Mouse (Mus musculus) stomach, embryonic 14.5 days (tissue): ENCODE measurements around the gene Rnf43. TPM values are rescaled to one million over a fixed set of nuclear protein-coding genes. Genes with fewer than 3 reads are reported as not detected.

Source experiments
- ATAC-seq: fragments of 200-750 bp; cut with Nextera tagmentation; 2 replicates; pipeline ENCODE4 v1.8.0; 2017; ENCODE audit warnings: low read depth, moderate TSS enrichment; ENCODE audit not compliant: insufficient number of reproducible peaks, insufficient read depth, low FRiP score
- H3K27ac ChIP-seq: fragments of 300-500 bp; sonication (generic); 2 replicates; pipeline ENCODE4 v1.5.1; 2014; ENCODE audit warnings: mild to moderate bottlenecking, low read length, moderate library complexity, mixed read lengths
- H3K27me3 ChIP-seq: fragments of 300-500 bp; sonication (generic); 2 replicates; pipeline ENCODE4 v1.6.1; 2014; ENCODE audit warnings: low read length, control low read depth, mixed read lengths; ENCODE audit not compliant: control insufficient read depth, insufficient read depth
- H3K36me3 ChIP-seq: fragments of 300-500 bp; sonication (generic); 2 replicates; pipeline ENCODE4 v1.6.1; 2014; ENCODE audit warnings: mild to moderate bottlenecking, control low read depth, low read length, moderate library complexity, mixed read lengths; ENCODE audit not compliant: control insufficient read depth, insufficient read depth
- H3K4me1 ChIP-seq: fragments of 300-500 bp; sonication (generic); 2 replicates; pipeline ENCODE4 v1.6.1; 2014; ENCODE audit warnings: low read length, control low read depth, mixed read lengths; ENCODE audit not compliant: control insufficient read depth, insufficient read depth
- H3K4me2 ChIP-seq: fragments of 300-500 bp; sonication (generic); replicated peaks from 2 replicates; pipeline ENCODE4 v1.6.1; 2014; ENCODE audit warnings: low read depth, low read length, control low read depth
- H3K4me3 ChIP-seq: fragments of 300-500 bp; sonication (generic); 2 replicates; pipeline ENCODE4 v1.5.1; 2014; ENCODE audit warnings: low read depth, low read length, control low read depth
- H3K9ac ChIP-seq: fragments of 300-500 bp; sonication (generic); replicated peaks from 2 replicates; pipeline ENCODE4 v1.6.1; 2014; ENCODE audit warnings: low read depth, mild to moderate bottlenecking, control low read depth, low read length, moderate library complexity, mixed read lengths
- H3K9me3 ChIP-seq: fragments of 300-500 bp; sonication (generic); 2 replicates; pipeline ENCODE4 v1.6.1; 2016; ENCODE audit warnings: low read depth, low read length, control low read depth; ENCODE audit not compliant: control insufficient read depth
- WGBS: fragments of 180-500 bp; shearing (Covaris S2); extraction: QIAGEN DNeasy Blood & Tissue Kit; methylation state at CpG from one replicate; pipeline ENCODE4 v1.1.7; 2014; 5-methylcytosine and 5-hydroxymethylcytosine counted together
- polyA plus RNA-seq: library from polyadenylated mRNA; unstranded; fragments of >200 nt; fragmentation: Nextera tagmentation; extraction: Ambion mirVana; gene quantifications from 2 replicates; pipeline ENCODE4 v1.2.1, GENCODE M21; 2014

The Rnf43 gene
- polyA plus RNA-seq, 1 experiment from 2014 or later, result 20.2 TPM

DNA sequence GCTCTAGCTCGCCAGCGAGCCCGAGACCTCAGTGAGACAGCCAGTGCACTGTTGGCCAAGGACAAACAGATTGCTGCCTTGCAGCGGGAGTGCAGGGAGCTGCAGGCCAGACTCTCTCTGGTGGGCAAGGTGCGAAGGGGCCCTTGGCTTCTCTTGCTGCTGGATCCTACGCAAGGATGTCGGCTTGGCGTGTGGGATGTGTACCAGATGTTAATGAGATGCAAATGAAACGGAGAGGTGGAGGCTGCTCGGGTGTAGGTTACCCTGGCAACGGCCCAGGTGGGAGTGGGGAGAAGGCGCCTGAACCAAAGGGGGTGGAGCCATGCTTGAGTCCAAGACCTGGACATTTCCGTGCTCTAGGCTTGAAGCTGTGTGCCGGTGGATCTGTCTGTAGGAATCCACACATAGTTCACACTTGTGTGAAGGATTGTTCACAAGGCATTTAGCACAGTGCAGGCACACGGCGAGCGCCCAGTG lies 101.0 kb downstream of the Rnf43 start:
- Histone ChIP-seq H3K9ac (no peak overlapping the region), H3K4me3 (peak overlapping the region; percentile 44), H3K4me2 (peak overlapping the region; percentile 97), H3K27ac (no peak overlapping the region), H3K36me3 (no peaks in the 10 kb centered on the region), H3K4me1 (peaks cover 15% of the 10 kb centered on the region; the same call in 1 of the 2 replicates), H3K27me3 (peaks cover 44% of the 10 kb centered on the region), H3K9me3 (no peaks in the 10 kb centered on the region)
- peak; percentile 18; the same call in 1 of the 2 replicates for ATAC-seq
- 2% methylated on average over 17 of the region's 17 CpGs for WGBS

DNA sequence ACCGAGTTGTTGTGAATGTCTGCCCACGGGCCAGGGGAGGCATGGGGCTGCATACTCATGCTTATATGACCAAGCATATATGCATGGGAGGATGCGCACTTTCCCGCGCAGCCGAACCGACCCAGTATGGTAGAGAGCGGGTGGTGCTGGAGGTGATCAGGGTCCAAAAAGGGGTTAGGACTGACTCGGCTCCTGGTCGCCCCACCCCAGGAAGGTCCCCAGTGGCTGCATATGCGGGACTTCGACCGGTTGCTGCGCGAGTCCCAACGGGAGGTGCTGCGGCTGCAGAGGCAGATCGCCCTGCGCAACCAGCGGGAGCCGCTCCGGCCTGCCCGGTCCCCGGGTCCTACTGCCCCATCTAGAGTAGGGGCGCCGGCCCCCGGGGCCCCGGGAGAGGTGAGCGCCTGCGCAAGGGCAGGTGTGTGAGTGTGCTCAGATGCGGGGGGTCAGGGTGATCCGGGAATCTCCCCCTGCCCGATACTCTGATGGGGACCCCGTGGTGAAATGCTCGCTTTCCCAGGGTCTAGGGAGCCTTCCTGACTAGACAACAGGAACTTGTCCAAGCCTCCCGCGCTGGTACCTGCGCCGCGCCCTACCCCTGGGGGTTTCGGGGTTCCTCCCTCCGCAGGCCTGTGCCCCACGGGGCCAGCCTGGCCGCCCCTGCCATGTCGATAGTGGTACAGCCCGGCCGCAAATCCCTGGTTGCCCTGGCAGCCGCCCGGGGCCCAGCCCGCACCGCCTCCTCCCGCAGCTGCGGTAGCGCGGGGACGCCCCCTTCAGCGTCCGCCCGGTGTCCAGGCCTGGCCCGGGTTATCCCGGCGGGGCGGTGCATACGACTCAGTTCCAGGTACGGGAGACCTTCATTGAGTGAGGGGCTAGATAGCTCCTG lies 101.7 kb downstream of the Rnf43 start:
- Histone ChIP-seq H3K27ac (no peak overlapping the region), H3K36me3 (no peaks in the 10 kb centered on the region), H3K9me3 (no peaks in the 10 kb centered on the region), H3K9ac (peak overlapping the region; percentile 43; the same call in 1 of the 2 replicates), H3K4me3 (peak overlapping the region; percentile 44), H3K4me1 (peaks cover 15% of the 10 kb centered on the region; the same call in 1 of the 2 replicates), H3K4me2 (peak overlapping the region; percentile 97), H3K27me3 (peaks cover 44% of the 10 kb centered on the region)
- peak; percentile 34; the same call in 1 of the 2 replicates for ATAC-seq
- WGBS, result under 1% methylated on average over 65 of the region's 65 CpGs

DNA sequence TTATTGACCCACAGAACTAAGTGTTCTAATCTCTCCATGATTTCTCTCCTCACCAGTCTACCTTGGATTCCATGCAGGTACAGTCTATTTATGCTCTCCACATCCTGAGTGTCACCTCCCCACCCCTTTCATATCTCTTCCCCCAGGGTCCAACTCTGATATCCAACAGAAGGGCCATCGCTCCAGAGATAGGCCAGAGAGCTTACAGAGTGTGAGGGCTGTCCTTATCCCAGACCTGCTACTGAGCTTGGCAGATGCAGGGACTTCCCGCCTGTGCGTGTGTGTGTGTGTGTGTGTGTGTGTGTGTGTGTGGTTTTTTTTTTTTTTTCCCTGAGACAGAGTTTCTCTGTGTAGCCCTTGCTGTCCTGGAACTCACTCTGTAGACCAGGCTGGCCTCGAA lies 106.2 kb downstream of the Rnf43 start:
- Histone ChIP-seq H3K9ac (no peak overlapping the region), H3K4me2 (no peak overlapping the region), H3K36me3 (no peaks in the 10 kb centered on the region), H3K4me1 (peaks cover 10% of the 10 kb centered on the region; the same call in 1 of the 2 replicates), H3K9me3 (no peaks in the 10 kb centered on the region), H3K27ac (no peak overlapping the region), H3K27me3 (0 out of 2 replicates have a peak, but pooled peaks cover 8% of the 10 kb centered on the region), H3K4me3 (no peak overlapping the region)
- no peak for ATAC-seq
- WGBS, result 93% methylated on average over 4 of the region's 4 CpGs

DNA sequence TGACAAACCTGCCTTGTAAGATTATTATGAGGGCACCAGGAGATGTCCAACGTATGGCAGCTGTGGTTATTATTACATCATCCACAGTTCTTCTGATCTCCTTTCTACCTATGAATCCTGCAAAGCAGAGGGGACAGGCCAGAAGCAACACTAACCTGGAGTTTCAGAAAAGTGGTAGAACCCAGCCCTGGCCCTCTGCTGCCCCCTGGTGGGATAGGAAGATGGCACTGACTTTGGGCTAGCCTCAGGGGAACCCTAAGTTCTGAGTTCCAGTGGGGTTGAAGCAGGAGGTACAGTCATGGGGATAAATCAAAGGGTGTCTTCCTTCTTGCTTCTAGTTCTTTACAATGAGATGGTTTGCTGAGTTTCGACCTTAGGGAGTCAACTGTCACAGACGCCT lies 108.5 kb downstream of the Rnf43 start:
- no peak overlapping the region for H3K4me2 ChIP-seq
- no peak overlapping the region for H3K9ac ChIP-seq
- no peaks in the 10 kb centered on the region for H3K4me1 ChIP-seq
- H3K36me3 ChIP-seq, result no peaks in the 10 kb centered on the region
- no peak overlapping the region for H3K4me3 ChIP-seq
- no peak overlapping the region for H3K27ac ChIP-seq
- H3K27me3 ChIP-seq, result no peaks in the 10 kb centered on the region
- no peaks in the 10 kb centered on the region for H3K9me3 ChIP-seq
- WGBS, result 50% methylated on average over 3 of the region's 3 CpGs
- no peak for ATAC-seq

DNA sequence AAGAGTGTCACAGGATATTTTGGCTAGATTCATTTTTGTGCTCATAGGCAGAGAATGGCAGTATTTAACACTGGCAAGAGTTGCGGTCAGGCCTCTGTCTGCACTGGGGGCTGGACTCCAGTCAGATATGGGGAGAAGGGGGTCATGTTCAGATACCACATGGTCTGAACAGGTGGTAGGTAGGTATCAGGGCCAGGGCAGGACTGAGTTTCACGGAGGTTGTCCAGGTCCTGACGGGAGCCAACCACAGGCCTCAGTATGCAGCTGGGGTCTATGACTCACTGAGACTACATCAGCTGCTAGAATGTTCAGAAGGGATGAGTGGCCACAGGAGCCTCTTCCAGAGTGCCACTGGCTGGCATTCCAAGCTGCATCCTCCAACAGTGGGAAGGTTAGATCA lies 109.8 kb downstream of the Rnf43 start:
- H3K27me3 ChIP-seq, result no peaks in the 10 kb centered on the region
- ATAC-seq, result no peak
- H3K36me3 ChIP-seq, result no peaks in the 10 kb centered on the region
- WGBS, result 88% methylated on average over 3 of the region's 3 CpGs
- H3K4me2 ChIP-seq, result no peak overlapping the region
- no peak overlapping the region for H3K27ac ChIP-seq
- H3K4me1 ChIP-seq, result no peaks in the 10 kb centered on the region
- H3K9ac ChIP-seq, result no peak overlapping the region
- H3K4me3 ChIP-seq, result no peak overlapping the region
- no peaks in the 10 kb centered on the region for H3K9me3 ChIP-seq

DNA sequence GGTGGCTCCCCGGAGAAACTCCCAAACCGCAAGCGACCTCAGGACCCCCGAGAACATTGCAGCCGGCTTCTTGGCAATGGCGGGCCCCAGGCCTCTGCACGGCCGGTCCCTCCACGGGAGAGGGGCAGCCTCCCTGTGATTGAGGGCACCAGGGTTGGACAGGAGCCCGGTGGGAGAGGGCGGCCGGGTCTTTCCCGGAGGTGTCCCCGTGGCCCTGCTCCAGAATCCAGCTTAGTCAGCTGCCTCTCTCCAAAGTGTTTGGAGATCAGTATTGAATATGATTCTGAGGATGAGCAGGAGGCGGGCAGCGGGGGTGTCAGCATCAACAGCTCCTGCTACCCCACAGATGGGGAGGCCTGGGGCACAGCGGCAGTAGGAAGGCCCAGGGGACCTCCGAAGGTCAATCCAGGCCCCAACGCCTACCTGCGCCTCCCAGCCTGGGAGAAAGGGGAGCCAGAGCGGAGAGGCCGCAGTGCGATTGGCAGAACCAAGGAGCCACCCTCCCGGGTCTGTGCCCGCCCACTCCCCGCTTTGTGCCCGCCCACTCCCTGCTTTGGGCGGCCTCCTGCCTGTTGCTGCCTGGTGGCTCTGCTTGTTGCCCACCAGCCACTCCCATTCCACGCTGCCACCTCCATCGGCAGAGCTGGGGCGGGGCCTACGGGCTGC lies 115.7 kb downstream of the Rnf43 start:
- H3K27me3 ChIP-seq, result no peaks in the 10 kb centered on the region
- no peaks in the 10 kb centered on the region for H3K9me3 ChIP-seq
- H3K4me3 ChIP-seq, result peak overlapping the region; percentile 35
- WGBS, result 7% methylated on average over 32 of the region's 32 CpGs
- no peak overlapping the region for H3K27ac ChIP-seq
- no peaks in the 10 kb centered on the region for H3K36me3 ChIP-seq
- peak; percentile 91 for ATAC-seq
- no peak overlapping the region; the same call in 1 of the 2 replicates for H3K9ac ChIP-seq
- H3K4me1 ChIP-seq, result peaks cover 6% of the 10 kb centered on the region
- peak overlapping the region; percentile 70 for H3K4me2 ChIP-seq

DNA sequence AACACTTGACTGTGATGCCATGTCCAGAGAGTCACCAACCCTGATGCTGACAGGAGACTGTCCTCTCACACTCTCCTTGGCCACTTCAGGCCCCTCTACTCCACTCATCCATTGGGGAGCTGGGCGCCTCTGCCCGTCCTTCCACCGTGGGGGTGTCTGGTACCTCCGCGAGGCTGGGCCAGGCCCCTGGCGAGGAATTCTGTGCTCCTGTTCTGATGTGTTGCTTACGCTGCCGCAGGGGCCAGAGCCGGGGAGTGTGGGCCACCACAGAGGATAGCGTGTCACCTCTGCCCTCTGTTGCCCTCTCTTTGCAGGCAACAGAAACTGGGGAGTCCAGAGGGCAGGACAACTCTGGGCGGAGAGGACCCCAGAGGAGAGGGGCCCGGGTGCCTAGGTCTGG lies 116.4 kb downstream of the Rnf43 start:
- no peak for ATAC-seq
- Histone ChIP-seq H3K4me1 (peaks cover 6% of the 10 kb centered on the region), H3K4me3 (peak overlapping the region; percentile 35), H3K27me3 (no peaks in the 10 kb centered on the region), H3K9me3 (no peaks in the 10 kb centered on the region), H3K9ac (no peak overlapping the region), H3K27ac (no peak overlapping the region), H3K36me3 (no peaks in the 10 kb centered on the region), H3K4me2 (peak overlapping the region; percentile 70)
- WGBS, result 43% methylated on average over 12 of the region's 12 CpGs

DNA sequence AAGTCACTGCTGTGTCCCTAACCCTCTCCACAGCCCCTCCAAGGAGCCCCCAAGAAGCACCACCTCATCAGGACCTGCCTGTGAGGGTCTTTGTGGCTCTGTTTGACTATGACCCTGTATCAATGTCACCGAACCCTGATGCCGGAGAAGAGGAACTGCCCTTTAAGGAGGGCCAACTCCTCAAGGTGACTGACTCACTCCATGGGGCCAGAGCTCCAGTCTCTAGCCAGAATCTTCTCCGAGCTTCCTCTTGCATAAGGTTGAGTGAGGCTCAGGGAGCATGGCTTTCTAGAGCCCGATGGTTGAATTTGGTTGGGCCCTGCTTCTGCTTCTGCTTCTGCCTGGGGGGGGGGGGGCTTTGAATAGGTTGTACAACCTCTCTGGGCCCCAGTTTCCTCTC lies 116.9 kb downstream of the Rnf43 start:
- 76% methylated on average over 4 of the region's 4 CpGs for WGBS

More for the DNA sequence above, 116.9 kb downstream of the Rnf43 start:
- Histone ChIP-seq H3K27me3 (no peaks in the 10 kb centered on the region), H3K27ac (no peak overlapping the region), H3K36me3 (no peaks in the 10 kb centered on the region), H3K4me3 (no peak overlapping the region), H3K9me3 (no peaks in the 10 kb centered on the region), H3K4me2 (no peak overlapping the region), H3K4me1 (peaks cover 6% of the 10 kb centered on the region), H3K9ac (no peak overlapping the region)
- no peak for ATAC-seq
